Mouse (Mus musculus): Measurements from ENCODE around the gene Pced1b. TPM values are rescaled to one million over a fixed set of nuclear protein-coding genes. Genes with fewer than 3 reads are reported as not detected.

Pced1b gene
- polyA plus RNA-seq, 1 experiment, result 38.2 TPM

GRCm38 (mm10) chr15:97431533-97431932 is 184.6 kb downstream of the Pced1b start:
- Histone ChIP-seq H3K4me3 (ENCODE audit: low read depth, low read length) (no peak overlapping the region), H3K4me1 (ENCODE audit: control insufficient read depth, insufficient read depth, low read length) (peaks cover 3% of the 10 kb centered on the region), H3K27ac (ENCODE audit: insufficient read depth, low read length) (no peak overlapping the region), H3K36me3 (ENCODE audit: control insufficient read depth, insufficient read depth, low read length, poor library complexity, severe bottlenecking) (no peaks in the 10 kb centered on the region), H3K27me3 (ENCODE audit: control insufficient read depth, insufficient read depth, low read length, poor library complexity, severe bottlenecking) (no peaks in the 10 kb centered on the region), H3K9ac (ENCODE audit: low read depth, poor library complexity, severe bottlenecking) (no peak overlapping the region), H3K9me3 (replicated peaks; ENCODE audit: control insufficient read depth, insufficient read depth, low read length, poor library complexity, severe bottlenecking) (no peaks in the 10 kb centered on the region)
- TF ChIP-seq EP300 (IDR thresholded peaks at IDR 0.05; ENCODE audit: insufficient read depth, low read depth, low read length) (no peak), CTCF (IDR thresholded peaks at IDR 0.05; ENCODE audit: low read depth, low read length) (no peak)

- no peak for TF ChIP-seq POLR2A (IDR thresholded peaks at IDR 0.05; ENCODE audit: insufficient read depth, low read length)
- no peak for TF ChIP-seq CTCF (IDR thresholded peaks at IDR 0.05; ENCODE audit: low read depth, low read length)
- no peak for TF ChIP-seq EP300 (IDR thresholded peaks at IDR 0.05; ENCODE audit: insufficient read depth, low read depth, low read length)
- H3K9me3 ChIP-seq (replicated peaks; ENCODE audit: control insufficient read depth, insufficient read depth, low read length, poor library complexity, severe bottlenecking), result no peaks in the 10 kb centered on the region
- H3K4me3 ChIP-seq (ENCODE audit: low read depth, low read length), result no peak overlapping the region
- no peak overlapping the region for H3K9ac ChIP-seq (ENCODE audit: low read depth, poor library complexity, severe bottlenecking)
- H3K4me1 ChIP-seq (ENCODE audit: control insufficient read depth, insufficient read depth, low read length), result peaks cover 3% of the 10 kb centered on the region
- H3K27me3 ChIP-seq (ENCODE audit: control insufficient read depth, insufficient read depth, low read length, poor library complexity, severe bottlenecking), result no peaks in the 10 kb centered on the region
- no peaks in the 10 kb centered on the region for H3K36me3 ChIP-seq (ENCODE audit: control insufficient read depth, insufficient read depth, low read length, poor library complexity, severe bottlenecking)
- no peak overlapping the region for H3K27ac ChIP-seq (ENCODE audit: insufficient read depth, low read length)
Measured at GRCm38 (mm10) chr15:97432221-97432620, 185.3 kb downstream of the Pced1b start.

Other genes starting within 250 kb of the Pced1b start
- 186 and 187 TPM in 2 replicates for gene Slc38a4, start 191.2 kb upstream of the Pced1b start, polyA plus RNA-seq (2011; ENCODE audit: insufficient read depth, insufficient read length, low read depth, missing spikeins)
- gene Amigo2, start 180 bp downstream of the Pced1b start, polyA plus RNA-seq (2011; ENCODE audit: insufficient read depth, insufficient read length, low read depth, missing spikeins), result 1.5 and 1.8 TPM in 2 replicates